Mouse (Mus musculus) megakaryocyte, embryonic 14.5 days (primary cell): ENCODE data around the gene Plk3.

Source experiments
- FLI1 ChIP-seq: IDR thresholded peaks from 2 replicates; pipeline ENCODE4 v1.6.1; 2012; ENCODE audit warnings: low read length, inconsistent platforms, mixed read lengths
- GATA1 ChIP-seq: IDR thresholded peaks from 3 replicates; pipeline ENCODE4 v1.6.1; 2012; ENCODE audit warnings: mixed read lengths, low read length, inconsistent platforms, borderline replicate concordance

DNA sequence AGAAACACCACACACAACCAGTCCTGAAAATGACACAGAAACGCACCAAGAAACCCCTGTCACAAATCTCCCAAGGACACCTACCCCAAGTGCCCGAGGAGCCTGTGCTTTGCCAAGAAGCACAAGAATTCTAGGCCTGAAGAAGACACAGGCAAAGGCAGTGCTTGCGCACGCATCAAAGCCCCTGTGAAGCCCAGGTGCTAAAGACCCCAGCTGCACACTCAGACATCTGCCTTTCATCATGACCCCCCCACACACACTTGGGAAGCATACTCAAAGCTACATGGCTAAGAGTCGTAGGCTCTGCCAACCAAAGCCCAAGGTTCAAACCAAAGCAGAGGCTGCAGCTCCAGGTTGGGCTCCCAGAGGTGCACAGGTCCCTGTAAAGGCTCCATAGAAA, 18.2 kb downstream of the Plk3 start:
- no peak for TF ChIP-seq GATA1
- TF ChIP-seq FLI1: no peak
